Mouse (Mus musculus) regulatory T cell (primary cell): ENCODE results near the gene Vmn1r119.
"Not testable (repeated sequence)": the region's sequence is repeated elsewhere in the genome, so short reads cannot be mapped to it uniquely, and the experiment has no call there.

ENCODE experiments used
- in situ Hi-C: fragments of 300-600 bp; cut with MboI, MseI; formaldehyde crosslinking; loops from one replicate; pipeline ENCODE4 v1.15.1; 2025; ENCODE audit warnings: high pct_unique_total_duplicates

The Vmn1r119 gene

DNA sequence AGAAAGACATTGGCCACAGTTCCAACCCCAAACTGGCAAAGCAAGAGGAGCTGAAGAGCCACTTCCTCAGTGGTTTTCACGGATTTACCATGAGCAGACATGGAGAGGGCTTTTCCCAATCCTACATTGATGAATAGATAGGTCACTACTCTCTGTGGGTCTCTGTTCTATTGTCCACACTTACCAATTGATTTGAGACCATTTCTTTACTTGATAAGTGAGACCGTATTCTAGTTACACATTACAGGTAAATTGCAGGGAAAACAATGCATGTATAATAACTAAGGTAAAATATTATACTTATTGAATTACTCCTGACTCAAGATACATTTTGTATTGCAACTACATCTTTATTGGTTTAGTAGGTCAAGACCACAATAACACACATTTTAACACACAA is at the start of gene Vmn1r119:
Vmn1r119 (minus strand) TSS at position 101 of the 400 bp plus-strand sequence.
- in situ Hi-C loops, result not testable (repeated sequence)

- in situ Hi-C loops, result loop anchor here (25.0 kb wide), 1 partner anchor 191 kb away; the partner anchor contains the start of gene Vmn1r116
Observed at GRCm38 (mm10) chr7:21053684-21054083, 41.4 kb upstream of the Vmn1r119 start, which contains the start of gene Vmn1r120. Gene Vmn1r120, minus strand, starts transcription at chr7:21053784.
